Mouse (Mus musculus) myocyte (in vitro differentiated cells): ENCODE data around the gene Yif1b. TPM values are rescaled to one million over a fixed set of nuclear protein-coding genes. Genes with fewer than 3 reads are reported as not detected.

ENCODE experiments used
- H3K27me3 ChIP-seq: one replicate; pipeline ENCODE4 v1.6.1; 2011; ENCODE audit not compliant: control insufficient read depth, insufficient read depth, insufficient read length
- H3K36me3 ChIP-seq: one replicate; pipeline ENCODE4 v1.6.1; 2011; ENCODE audit not compliant: control insufficient read depth, insufficient read depth
- H3K4me2 ChIP-seq: one replicate; pipeline ENCODE4 v1.6.1; 2011; ENCODE audit warnings: low read depth, control low read depth
- H3K4me3 ChIP-seq: one replicate; pipeline ENCODE4 v1.5.1; 2011; ENCODE audit warnings: mild to moderate bottlenecking, control low read depth, moderate library complexity
- H3K79me2 ChIP-seq: one replicate; pipeline ENCODE4 v1.6.1; 2011; ENCODE audit not compliant: control insufficient read depth, insufficient read depth
- H3ac ChIP-seq: one replicate; pipeline ENCODE4 v1.6.1; 2011; ENCODE audit not compliant: control insufficient read depth, insufficient read length
- CEBPB ChIP-seq: IDR thresholded peaks from 2 replicates; pipeline ENCODE4 v1.6.1; 2011; ENCODE audit warnings: mild to moderate bottlenecking, moderate library complexity; ENCODE audit not compliant: poor library complexity, insufficient read depth, severe bottlenecking
- E2F4 ChIP-seq: IDR thresholded peaks from one replicate; pipeline ENCODE4 v1.6.1; 2011; ENCODE audit warnings: mild to moderate bottlenecking, control low read depth, moderate library complexity; ENCODE audit not compliant: insufficient read depth
- MAX ChIP-seq: IDR thresholded peaks from one replicate; pipeline ENCODE4 v1.6.1; 2011; ENCODE audit warnings: low read depth, mild to moderate bottlenecking, control low read depth
- MYOD1 ChIP-seq, 3 experiments: IDR thresholded peaks; one replicate each; pipeline ENCODE4 v1.6.1; 2011; ENCODE audit warnings: control low read depth in 2 of 3, low read depth in 2 of 3, mild to moderate bottlenecking in 2 of 3, moderate library complexity in 1 of 3; ENCODE audit not compliant: insufficient read length in 2 of 3, control insufficient read depth in 1 of 3
- MYOG ChIP-seq, 3 experiments: IDR thresholded peaks; one replicate each; pipeline ENCODE4 v1.6.1; 2011; ENCODE audit warnings: control low read depth in 2 of 3, low read depth in 2 of 3, mild to moderate bottlenecking in 2 of 3; ENCODE audit not compliant: insufficient read length in 2 of 3, control insufficient read depth in 1 of 3, insufficient read depth in 1 of 3
- POLR2A ChIP-seq: IDR thresholded peaks from one replicate; pipeline ENCODE4 v1.6.1; 2011; ENCODE audit warnings: low read depth, mild to moderate bottlenecking, control low read depth, moderate library complexity; ENCODE audit not compliant: insufficient read length
- POLR2AphosphoS2 ChIP-seq: IDR thresholded peaks from one replicate; pipeline ENCODE4 v1.6.1; 2011; ENCODE audit warnings: low read depth, control low read depth; ENCODE audit not compliant: insufficient read length
- REST ChIP-seq: IDR thresholded peaks from one replicate; pipeline ENCODE4 v1.6.1; 2011; ENCODE audit warnings: mild to moderate bottlenecking, control low read depth, moderate library complexity; ENCODE audit not compliant: insufficient read depth, insufficient read length
- SRF ChIP-seq: IDR thresholded peaks from one replicate; pipeline ENCODE4 v1.6.1; 2011; ENCODE audit warnings: low read depth; ENCODE audit not compliant: control insufficient read depth, insufficient read length
- TCF12 ChIP-seq: IDR thresholded peaks from one replicate; pipeline ENCODE4 v1.6.1; 2011; ENCODE audit warnings: mild to moderate bottlenecking, control low read depth; ENCODE audit not compliant: poor library complexity, insufficient read depth, severe bottlenecking
- TCF3 ChIP-seq: IDR thresholded peaks from one replicate; pipeline ENCODE4 v1.6.1; 2011; ENCODE audit warnings: low read depth, control low read depth; ENCODE audit not compliant: insufficient read length
- USF1 ChIP-seq: IDR thresholded peaks from one replicate; pipeline ENCODE4 v1.6.1; 2011; ENCODE audit warnings: low read depth, mild to moderate bottlenecking, control low read depth, moderate library complexity
- polyA plus RNA-seq: library from polyadenylated mRNA; unstranded; fragments of >200 nt; fragmentation: generic; extraction: Trizol; gene quantifications from one replicate; pipeline ENCODE4 v1.2.1, GENCODE M21; 2012; ENCODE audit warnings: missing spikeins

The Yif1b gene
- polyA plus RNA-seq, 1 experiment = 166 TPM

- no peaks in the 10 kb centered on the region for H3K36me3 ChIP-seq
- TF ChIP-seq MAX = no peak
- peak in 1 of 3 experiments; percentile 18 for TF ChIP-seq MYOD1 (IDR thresholded peaks at IDR 0.05; ENCODE audit: control insufficient read depth in 1 of 3, insufficient read length in 2 of 3, low read depth in 2 of 3)
Observed at GRCm38 (mm10) chr7:29259781-29260730, 21.9 kb downstream of the Yif1b start.

GRCm38 (mm10) chr7:29262151-29262550, 24.0 kb downstream of the Yif1b start:
- no peaks in the 10 kb centered on the region for H3K79me2 ChIP-seq
- H3K4me3 ChIP-seq = no peak overlapping the region
- TF ChIP-seq USF1 (no peak), MYOG (IDR thresholded peaks at IDR 0.05; ENCODE audit: control insufficient read depth in 1 of 3, insufficient read depth in 1 of 3, insufficient read length in 2 of 3, low read depth in 2 of 3) (no peak), MAX (no peak), MYOD1 (IDR thresholded peaks at IDR 0.05; ENCODE audit: control insufficient read depth in 1 of 3, insufficient read length in 2 of 3, low read depth in 2 of 3) (no peak), TCF3 (no peak), POLR2A (no peak), TCF12 (no peak), REST (no peak)
- H3K36me3 ChIP-seq = no peaks in the 10 kb centered on the region
- H3K27me3 ChIP-seq = peaks cover 37% of the 10 kb centered on the region
- H3ac ChIP-seq = no peak overlapping the region
- no peak overlapping the region for H3K4me2 ChIP-seq

More at GRCm38 (mm10) chr7:29259781-29260730, 21.9 kb downstream of the Yif1b start:
- H3ac ChIP-seq = no peak overlapping the region
- H3K79me2 ChIP-seq = no peaks in the 10 kb centered on the region
- no peak overlapping the region for H3K4me3 ChIP-seq
- peaks cover 35% of the 10 kb centered on the region for H3K27me3 ChIP-seq
- no peak overlapping the region for H3K4me2 ChIP-seq

- peaks cover 37% of the 10 kb centered on the region for H3K27me3 ChIP-seq
- H3ac ChIP-seq = no peak overlapping the region
- no peaks in the 10 kb centered on the region for H3K79me2 ChIP-seq
- H3K4me3 ChIP-seq = no peak overlapping the region
- no peak overlapping the region for H3K4me2 ChIP-seq
- no peaks in the 10 kb centered on the region for H3K36me3 ChIP-seq
- no peak for TF ChIP-seq CEBPB
- TF ChIP-seq USF1 = no peak
- TF ChIP-seq SRF = no peak
- TF ChIP-seq MAX = no peak
- no peak for TF ChIP-seq MYOG (IDR thresholded peaks at IDR 0.05; ENCODE audit: control insufficient read depth in 1 of 3, insufficient read depth in 1 of 3, insufficient read length in 2 of 3, low read depth in 2 of 3)
- no peak for TF ChIP-seq E2F4
- no peak for TF ChIP-seq TCF3
- TF ChIP-seq TCF12 = no peak
Observed at GRCm38 (mm10) chr7:29263831-29264230, 25.7 kb downstream of the Yif1b start.

- no peak overlapping the region for H3K4me2 ChIP-seq
- H3K4me3 ChIP-seq = no peak overlapping the region
- H3K27me3 ChIP-seq = peaks cover 30% of the 10 kb centered on the region
- TF ChIP-seq REST (no peak), CEBPB (no peak)
- H3K36me3 ChIP-seq = no peaks in the 10 kb centered on the region
- no peaks in the 10 kb centered on the region for H3K79me2 ChIP-seq
- H3ac ChIP-seq = no peak overlapping the region
Observed at GRCm38 (mm10) chr7:29265636-29266035, 27.5 kb downstream of the Yif1b start.

- Histone ChIP-seq H3ac (no peak overlapping the region), H3K36me3 (no peaks in the 10 kb centered on the region), H3K79me2 (no peaks in the 10 kb centered on the region), H3K4me3 (no peak overlapping the region), H3K4me2 (no peak overlapping the region), H3K27me3 (peaks cover 30% of the 10 kb centered on the region)
- TF ChIP-seq USF1 (no peak), CEBPB (no peak)
Observed at GRCm38 (mm10) chr7:29266931-29267330, 28.8 kb downstream of the Yif1b start.

- Histone ChIP-seq H3ac (no peak overlapping the region), H3K36me3 (no peaks in the 10 kb centered on the region), H3K79me2 (no peaks in the 10 kb centered on the region), H3K4me2 (no peak overlapping the region), H3K27me3 (no peaks in the 10 kb centered on the region), H3K4me3 (no peak overlapping the region)
- no peak for TF ChIP-seq MAX
- no peak for TF ChIP-seq POLR2AphosphoS2
- TF ChIP-seq CEBPB = no peak
- TF ChIP-seq POLR2A = no peak
- TF ChIP-seq REST = no peak
- TF ChIP-seq MYOD1 (IDR thresholded peaks at IDR 0.05; ENCODE audit: control insufficient read depth in 1 of 3, insufficient read length in 2 of 3, low read depth in 2 of 3) = no peak
- no peak for TF ChIP-seq E2F4
- no peak for TF ChIP-seq TCF12
- TF ChIP-seq TCF3 = no peak
- no peak for TF ChIP-seq SRF
- no peak for TF ChIP-seq USF1
- TF ChIP-seq MYOG (IDR thresholded peaks at IDR 0.05; ENCODE audit: control insufficient read depth in 1 of 3, insufficient read depth in 1 of 3, insufficient read length in 2 of 3, low read depth in 2 of 3) = no peak
Observed at GRCm38 (mm10) chr7:29270445-29270844, 32.3 kb downstream of the Yif1b start.
